Mouse (Mus musculus): ENCODE measurements around the gene Zbtb17.

The Zbtb17 gene

GRCm38 (mm10) chr4:141426796-141427745 lies 17.4 kb upstream of the Zbtb17 start:
- DNase-seq: no peak

DNA sequence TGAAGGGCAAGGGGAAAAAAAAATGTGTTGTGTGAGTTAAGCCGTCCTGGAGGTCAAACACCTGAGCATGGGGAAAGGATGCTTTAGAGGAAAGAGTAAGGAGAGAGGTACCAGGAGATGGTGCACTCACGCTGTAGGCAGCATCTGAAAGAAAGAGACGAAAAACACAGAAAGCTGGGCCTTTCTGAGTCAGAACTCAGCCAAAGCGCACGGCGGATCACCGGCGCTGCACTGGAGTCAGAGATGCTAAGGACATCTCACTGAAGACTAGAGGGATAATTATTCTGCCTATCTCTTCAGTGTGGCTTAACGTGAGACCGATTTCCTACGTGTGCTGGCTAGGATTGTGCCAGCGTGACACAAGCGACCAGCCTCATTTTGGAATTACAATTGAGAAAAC lies 16.5 kb upstream of the Zbtb17 start:
- DNase-seq: no peak

- DNase-seq: no peak
Observed at GRCm38 (mm10) chr4:141429381-141429780, 15.1 kb upstream of the Zbtb17 start.

DNA sequence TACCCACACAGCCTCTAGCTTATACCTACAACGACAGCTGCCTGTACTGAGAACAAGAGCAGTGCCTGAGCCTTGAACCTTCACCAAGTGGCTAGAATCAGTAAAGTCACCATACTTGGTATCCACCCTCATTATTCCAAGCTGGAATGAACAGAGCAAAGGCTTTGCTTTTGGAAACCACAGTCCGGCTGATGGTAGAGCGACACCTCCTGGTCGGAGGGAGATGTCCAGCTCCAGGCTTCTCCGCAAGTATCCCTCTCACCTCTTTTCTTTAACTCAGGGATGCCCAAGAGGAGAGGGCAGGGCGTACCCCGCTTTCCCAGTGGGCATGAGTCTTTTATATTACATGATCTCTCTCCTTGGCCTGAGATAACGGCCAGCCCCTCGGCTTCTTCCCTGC lies 14.6 kb upstream of the Zbtb17 start:
- no peak for DNase-seq

- DNase-seq: no peak
Observed at GRCm38 (mm10) chr4:141430997-141431396, 13.5 kb upstream of the Zbtb17 start.

DNA sequence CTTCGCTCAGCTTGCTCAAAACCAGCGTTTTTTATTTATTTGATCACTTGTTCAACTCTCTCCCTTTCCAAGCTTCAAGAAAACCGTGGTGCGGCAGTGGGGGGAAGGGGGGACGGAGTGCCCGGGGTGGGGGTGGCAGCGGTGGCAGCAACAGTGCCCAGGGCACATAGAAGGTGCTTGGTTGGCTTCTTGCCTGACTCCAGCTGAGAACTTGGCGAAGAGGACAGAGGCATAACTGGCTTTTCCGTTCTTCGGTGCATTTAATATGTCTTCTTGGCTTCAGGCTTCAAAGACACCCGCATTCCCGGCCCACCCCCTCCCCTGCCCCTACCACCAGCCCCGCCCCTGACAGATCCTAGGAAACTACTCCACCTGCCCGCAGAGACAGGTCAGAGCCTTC lies 11.8 kb upstream of the Zbtb17 start:
- DNase-seq: no peak

DNA sequence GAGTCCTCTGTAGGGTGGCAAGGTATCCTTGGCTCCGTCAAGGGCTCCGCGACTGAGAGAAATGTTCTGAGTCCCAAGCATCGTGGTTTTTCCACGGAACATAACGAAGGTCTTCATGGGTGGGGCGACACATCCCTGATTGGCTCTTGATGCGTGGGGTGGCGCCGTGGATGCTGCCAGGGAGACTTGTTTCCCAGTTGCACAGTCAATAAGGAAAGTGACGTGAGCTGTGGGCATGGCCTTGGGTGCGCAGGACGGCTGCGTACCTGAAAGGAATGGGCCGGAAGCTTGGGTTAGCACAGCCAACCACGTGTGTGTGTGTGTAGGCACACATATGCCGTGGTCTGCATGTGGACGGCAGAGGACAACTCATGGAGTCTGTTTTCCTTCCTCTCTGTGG lies 11.3 kb upstream of the Zbtb17 start:
- no peak for DNase-seq

DNA sequence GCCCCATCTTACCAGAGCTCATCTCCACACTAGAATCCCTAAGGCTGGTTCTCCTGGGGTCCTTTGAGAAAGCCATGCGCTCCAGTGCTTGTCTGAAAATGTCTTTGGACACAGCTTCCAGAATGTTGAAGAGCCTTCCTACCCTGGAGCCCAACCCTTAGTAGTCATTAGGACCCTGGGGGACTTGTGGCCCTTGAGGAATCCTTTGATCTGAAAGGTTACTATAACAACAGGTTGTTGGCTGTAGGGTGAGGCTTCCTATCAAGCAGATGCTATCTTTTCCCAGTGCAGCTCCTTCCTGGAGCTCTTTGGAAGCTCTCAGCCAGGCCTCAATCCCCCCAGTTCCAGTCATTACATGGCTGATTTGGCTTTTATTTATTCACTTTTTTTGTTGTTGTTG lies 8.5 kb upstream of the Zbtb17 start, which contains the start of gene Srarp:
Srarp (minus strand) TSS at position 132 of the 400 bp plus-strand sequence.
- DNase-seq: no peak

- DNase-seq: no peak
Observed at GRCm38 (mm10) chr4:141439083-141439803, 5.2 kb upstream of the Zbtb17 start.

DNA sequence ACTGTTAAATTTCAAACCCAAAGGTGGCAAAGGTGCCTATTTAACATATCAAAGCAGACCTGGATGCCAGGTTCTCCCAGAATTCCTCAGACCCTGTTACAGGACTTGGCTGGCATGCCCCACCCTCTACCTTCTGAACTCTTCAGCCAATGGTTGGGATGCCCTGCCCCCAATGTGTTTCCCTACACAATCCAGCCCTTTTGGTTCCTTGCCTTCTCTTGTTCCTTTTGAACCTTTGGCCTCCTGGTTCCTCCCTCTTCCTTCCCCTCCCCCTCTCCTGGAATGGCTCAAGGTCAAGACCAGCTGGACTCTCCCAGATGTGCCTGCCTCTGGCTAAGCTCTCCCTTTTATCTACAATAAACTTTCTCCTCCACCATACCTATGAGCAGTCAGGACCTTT lies 3.6 kb upstream of the Zbtb17 start:
- DNase-seq: no peak

GRCm38 (mm10) chr4:141443641-141444429 lies 619 bp upstream of the Zbtb17 start:
- no peak for DNase-seq

GRCm38 (mm10) chr4:141445328-141445720 lies 870 bp downstream of the Zbtb17 start:
- DNase-seq: no peak

DNA sequence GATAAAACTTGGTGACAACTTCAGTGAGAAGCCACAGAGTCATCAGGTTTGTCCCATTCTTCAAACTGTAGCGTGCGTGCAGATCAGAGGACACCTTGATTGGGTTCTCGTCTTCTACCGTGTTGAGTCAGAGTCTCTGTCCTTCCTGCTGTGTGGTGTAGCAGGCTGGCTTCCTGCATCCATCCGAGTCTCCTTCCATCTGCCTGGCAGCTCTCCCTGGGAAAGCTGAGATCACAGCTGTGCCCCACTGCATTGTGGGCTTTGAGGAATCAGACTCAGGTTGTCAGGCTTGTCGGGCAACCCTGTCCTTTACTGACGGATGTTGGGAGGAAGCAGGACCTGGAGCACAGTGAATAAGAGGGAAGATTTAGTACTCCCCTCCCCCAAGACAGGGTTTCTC lies 1.8 kb downstream of the Zbtb17 start:
- no peak for DNase-seq

DNA sequence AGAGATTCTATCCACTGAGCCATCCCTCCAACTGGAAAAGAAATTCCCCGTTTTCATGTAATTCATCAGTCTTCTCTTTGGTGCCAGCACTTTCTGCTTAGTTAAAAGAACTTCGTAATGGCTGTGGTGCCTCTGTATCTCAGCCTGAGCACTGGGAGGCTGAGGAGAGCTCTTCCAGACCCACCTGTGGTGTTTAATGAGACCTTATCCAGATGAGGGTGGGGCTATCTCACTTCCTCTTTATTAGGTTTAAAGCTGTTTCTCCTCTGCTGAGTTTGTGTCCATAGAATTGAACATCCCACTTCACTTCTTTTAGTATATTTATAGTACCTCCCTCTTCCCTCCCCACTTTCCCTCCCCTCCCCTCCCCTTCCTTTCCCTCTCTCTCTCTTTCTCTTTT lies 6.8 kb downstream of the Zbtb17 start:
- no peak for DNase-seq

GRCm38 (mm10) chr4:141451916-141452450 lies 7.5 kb downstream of the Zbtb17 start:
- no peak for DNase-seq

DNA sequence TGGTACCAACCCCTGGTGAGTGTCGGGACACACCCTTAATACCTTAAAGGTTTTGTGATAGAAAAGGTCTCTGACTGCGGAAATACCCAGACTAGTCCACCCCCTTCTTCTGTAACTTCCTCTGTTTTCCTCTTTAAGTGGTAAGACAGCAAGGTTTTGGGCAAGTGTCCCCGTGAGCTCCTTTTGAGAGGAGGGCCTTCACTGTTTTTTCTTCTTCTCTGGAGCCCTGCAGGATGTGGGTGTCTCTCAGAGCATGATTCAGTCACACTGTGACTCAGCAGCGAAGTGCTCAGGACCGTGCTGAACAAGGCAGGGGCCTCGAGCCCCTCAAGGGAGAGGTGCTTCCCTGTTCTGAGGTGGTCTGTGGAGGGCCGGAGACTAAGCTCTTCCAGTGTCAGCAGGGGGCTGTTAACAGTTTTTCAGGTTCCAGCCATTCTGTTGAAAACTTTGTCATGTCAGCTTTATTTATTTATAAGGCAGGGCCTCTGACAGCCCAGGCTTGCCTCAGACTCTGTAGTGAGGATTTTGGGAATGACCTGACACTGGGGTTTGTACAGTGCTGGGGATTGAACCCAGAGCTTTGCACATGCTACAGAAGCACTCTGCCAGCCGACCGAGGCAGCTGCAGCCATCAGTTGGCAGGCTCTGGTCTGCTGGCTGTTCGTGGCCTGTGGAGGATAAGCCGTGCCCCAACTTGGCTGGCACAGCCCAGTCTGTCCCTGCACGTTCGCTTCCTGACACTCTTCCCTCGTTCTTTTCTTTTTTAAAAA lies 10.3 kb downstream of the Zbtb17 start:
- no peak for DNase-seq

DNA sequence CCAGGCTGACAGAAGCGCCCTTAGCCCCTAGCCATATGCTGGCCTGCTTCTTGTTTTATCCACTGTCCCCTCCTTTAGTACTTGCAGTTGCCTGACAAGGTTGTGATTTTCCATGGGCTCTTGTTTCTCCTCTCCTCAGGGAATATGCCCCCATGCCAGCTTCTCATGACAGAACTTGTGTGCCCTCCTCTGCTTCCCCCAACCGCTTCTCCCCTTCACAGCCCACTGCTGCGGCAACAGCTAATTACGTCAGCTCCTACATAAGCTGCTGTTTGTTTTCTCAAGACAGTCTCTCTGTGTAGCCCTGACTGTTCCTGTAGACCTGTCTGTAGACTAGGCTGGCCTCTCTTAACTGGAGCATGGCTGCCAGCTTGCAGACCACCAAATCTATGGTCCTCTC lies 11.1 kb downstream of the Zbtb17 start:
- no peak for DNase-seq

- DNase-seq: no peak
Observed at GRCm38 (mm10) chr4:141456193-141456938, 11.9 kb downstream of the Zbtb17 start.

DNA sequence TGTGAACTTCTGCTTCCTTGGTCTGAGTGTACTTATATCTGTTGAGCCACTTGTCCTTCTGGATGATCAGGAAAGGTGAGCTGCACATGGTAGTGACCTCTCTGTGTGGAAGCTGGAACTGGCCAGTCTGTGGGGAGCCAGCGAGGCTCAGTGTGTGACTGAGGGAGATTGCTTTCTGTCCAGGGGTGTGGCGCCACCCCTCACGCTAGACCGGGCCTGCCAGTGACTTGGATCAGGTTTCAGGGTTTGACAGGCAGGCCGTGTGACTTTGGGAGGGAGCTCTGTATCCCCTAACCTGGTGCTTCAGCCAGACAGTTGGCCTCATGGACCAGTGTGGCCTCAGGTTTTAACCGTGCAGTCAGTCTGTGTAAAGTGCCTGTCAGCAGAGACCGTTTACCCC lies 13.8 kb downstream of the Zbtb17 start:
- DNase-seq: no peak

- DNase-seq: no peak
Observed at GRCm38 (mm10) chr4:141458888-141459287, 14.4 kb downstream of the Zbtb17 start.

- DNase-seq: no peak
Observed at GRCm38 (mm10) chr4:141459766-141460165, 15.3 kb downstream of the Zbtb17 start.
